Mouse (Mus musculus) heart, adult 2 months (tissue): ENCODE results near the gene Mbnl2.

Source experiments
- CTCF ChIP-seq: fragments of 200-600 bp; IDR thresholded peaks from 2 replicates; pipeline ENCODE4 v1.8.1; 2022; ENCODE audit warnings: antibody characterized with exemption, mild to moderate bottlenecking, moderate library complexity
- EP300 ChIP-seq: fragments of 200-500 bp; IDR thresholded peaks from 2 replicates; pipeline ENCODE4 v1.6.1; 2011; ENCODE audit warnings: low read depth, low read length, control low read depth; ENCODE audit not compliant: insufficient read depth
- POLR2A ChIP-seq: fragments of 200-500 bp; IDR thresholded peaks from 2 replicates; pipeline ENCODE4 v1.6.1; 2011; ENCODE audit warnings: mild to moderate bottlenecking, low read depth, low read length, control low read depth; ENCODE audit not compliant: insufficient read depth

- no peak for TF ChIP-seq EP300
- no peak for TF ChIP-seq CTCF
- TF ChIP-seq POLR2A, result no peak
Observed at GRCm38 (mm10) chr14:120253331-120253730, 22.1 kb upstream of the Mbnl2 start.
